Mouse (Mus musculus): ENCODE data around the gene Lcn11. TPM values are rescaled to one million over a fixed set of nuclear protein-coding genes. Genes with fewer than 3 reads are reported as not detected.

Gene Lcn11
- not detected in 2 replicates for polyA plus RNA-seq (2012; rRNA removed)

GRCm38 (mm10) chr2:25776717-25777116, at the start of gene Lcn11:
Gene Lcn11, plus strand, starts transcription at chr2:25777017.

GRCm38 (mm10) chr2:25736709-25737108, 40.1 kb upstream of the Lcn11 start, which contains the start of gene Obp2b:
Gene Obp2b, plus strand, starts transcription at chr2:25737009.

GRCm38 (mm10) chr2:25765269-25765668, 11.5 kb upstream of the Lcn11 start, which contains the start of gene Lcn3:
Gene Lcn3, plus strand, starts transcription at chr2:25765569.

GRCm38 (mm10) chr2:25781957-25782356, 5.1 kb downstream of the Lcn11 start, which contains the start of gene Gm13539:
Gene Gm13539, plus strand, starts transcription at chr2:25782257.

GRCm38 (mm10) chr2:25815748-25816147, 38.9 kb downstream of the Lcn11 start, which contains the start of gene Glt6d1:
Gene Glt6d1, minus strand, starts transcription at chr2:25815848.

GRCm38 (mm10) chr2:25822806-25823205, 46.0 kb downstream of the Lcn11 start, which contains the start of gene Lcn9:
Gene Lcn9, plus strand, starts transcription at chr2:25823153.

Other genes starting within 250 kb of the Lcn11 start
- gene Traf2, start 230.1 kb upstream of the Lcn11 start, polyA plus RNA-seq (2012; rRNA removed): 19.3 and 21.8 TPM in 2 replicates
- gene Edf1, start 219.2 kb upstream of the Lcn11 start, polyA plus RNA-seq (2012; rRNA removed): 124 and 162 TPM in 2 replicates
- 20.7 and 30.4 TPM in 2 replicates for gene Mamdc4, start 202.2 kb upstream of the Lcn11 start, polyA plus RNA-seq (2012; rRNA removed)
- 73.9 and 105 TPM in 2 replicates for gene Phpt1, start 201.8 kb upstream of the Lcn11 start, polyA plus RNA-seq (2012; rRNA removed)
- 8.4 and 10.4 TPM in 2 replicates for gene Ajm1, start 195.3 kb upstream of the Lcn11 start, polyA plus RNA-seq (2012; rRNA removed)
- gene Rabl6, start 168.5 kb upstream of the Lcn11 start, polyA plus RNA-seq (2012; rRNA removed): 123 and 169 TPM in 2 replicates
- gene Ccdc183, start 159.3 kb upstream of the Lcn11 start, polyA plus RNA-seq (2012; rRNA removed): not detected in 2 replicates
- 22.5 and 36.2 TPM in 2 replicates for gene Tmem141, start 155.0 kb upstream of the Lcn11 start, polyA plus RNA-seq (2012; rRNA removed)
- 1.2 and 1.8 TPM in 2 replicates for gene Fcna, start 149.0 kb upstream of the Lcn11 start, polyA plus RNA-seq (2012; rRNA removed)
- gene Lcn8, start 123.9 kb upstream of the Lcn11 start, polyA plus RNA-seq (2012; rRNA removed): not detected in 2 replicates
- gene Lcn5, start 119.1 kb upstream of the Lcn11 start, polyA plus RNA-seq (2012; rRNA removed): not detected in 2 replicates
- gene Lcn6, start 100.2 kb upstream of the Lcn11 start, polyA plus RNA-seq (2012; rRNA removed): not detected in 2 replicates
- not detected in 2 replicates for gene Lcn10, start 94.3 kb upstream of the Lcn11 start, polyA plus RNA-seq (2012; rRNA removed)
- gene Obp2a, start 77.0 kb upstream of the Lcn11 start, polyA plus RNA-seq (2012; rRNA removed): not detected in 2 replicates
- 98.8 and 103 TPM in 2 replicates for gene Bmyc, start 70.3 kb upstream of the Lcn11 start, polyA plus RNA-seq (2012; rRNA removed)
- not detected in 2 replicates for gene Obp2b, start 40.0 kb upstream of the Lcn11 start, polyA plus RNA-seq (2012; rRNA removed)
- gene Lcn3, start 11.4 kb upstream of the Lcn11 start, polyA plus RNA-seq (2012; rRNA removed): not detected in 2 replicates
- not detected in 2 replicates for gene Gm13539, start 5.2 kb downstream of the Lcn11 start, polyA plus RNA-seq (2012; rRNA removed)
- not detected in 2 replicates for gene Glt6d1, start 38.8 kb downstream of the Lcn11 start, polyA plus RNA-seq (2012; rRNA removed)
- not detected in 2 replicates for gene Lcn9, start 46.1 kb downstream of the Lcn11 start, polyA plus RNA-seq (2012; rRNA removed)
- gene Sohlh1, start 70.2 kb downstream of the Lcn11 start, polyA plus RNA-seq (2012; rRNA removed): 4.8 and 5.7 TPM in 2 replicates
- 57.9 and 61.4 TPM in 2 replicates for gene Kcnt1, start 86.7 kb downstream of the Lcn11 start, polyA plus RNA-seq (2012; rRNA removed)
- 12.8 and 18.2 TPM in 2 replicates for gene Camsap1, start 206.3 kb downstream of the Lcn11 start, polyA plus RNA-seq (2012; rRNA removed)
- gene Ubac1, start 244.7 kb downstream of the Lcn11 start, polyA plus RNA-seq (2012; rRNA removed): 51.4 and 59.8 TPM in 2 replicates

Measured in ovary, adult 2 months (tissue).